Mouse (Mus musculus): ENCODE measurements around the gene Gmip. TPM values are rescaled to one million over a fixed set of nuclear protein-coding genes. Genes with fewer than 3 reads are reported as not detected.

The Gmip gene
- polyA plus RNA-seq, 1 experiment = 169 TPM

GRCm38 (mm10) chr8:69808864-69809403 is 455 bp downstream of the Gmip start:
- WGBS = under 1% methylated on average over 23 of the region's 23 CpGs
- Histone ChIP-seq H3K36me3 (ENCODE audit: control insufficient read depth, insufficient read depth, low read length) (peaks cover 53% of the 10 kb centered on the region), H3K4me3 (ENCODE audit: control insufficient read depth, insufficient read depth, low read length) (peak overlapping the region; percentile 86), H3K27ac (ENCODE audit: control insufficient read depth, insufficient read depth, low read length) (peak overlapping the region; percentile 78), H3K27me3 (ENCODE audit: control insufficient read depth, insufficient read depth, low read length) (no peaks in the 10 kb centered on the region), H3K4me1 (replicated peaks; ENCODE audit: control insufficient read depth, insufficient read depth, low read length) (peaks cover 11% of the 10 kb centered on the region)
- DNase-seq = peak; percentile 60
- TF ChIP-seq CTCF (IDR thresholded peaks at IDR 0.05; ENCODE audit: borderline replicate concordance, control insufficient read depth, extremely low read depth, insufficient read depth, low read length, poor library complexity) (0 out of 2 replicates have a peak, but pooled peaks have one; percentile 24), POLR2A (IDR thresholded peaks at IDR 0.05; ENCODE audit: control insufficient read depth, extremely low read depth, insufficient read depth, low read length, poor library complexity) (no peak)

DNA sequence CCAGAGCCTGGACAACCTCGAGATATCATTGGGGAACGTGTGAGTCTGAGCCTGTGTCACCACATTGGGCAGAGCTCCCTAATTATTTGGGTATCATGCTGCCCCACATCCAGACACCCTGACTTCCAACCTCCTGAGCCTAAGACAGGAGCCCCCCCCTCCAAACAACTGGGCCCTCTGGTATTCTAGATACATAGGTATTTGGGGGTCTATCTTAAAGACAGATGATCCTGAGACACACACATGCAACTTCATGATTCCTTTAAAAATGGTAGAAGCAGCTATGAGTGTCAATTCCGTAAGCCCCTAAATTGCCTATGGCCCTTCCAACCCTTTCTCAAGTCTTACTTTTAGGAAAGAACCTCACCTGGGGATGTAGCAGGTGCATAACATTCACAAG is 1.3 kb downstream of the Gmip start:
- no peak for TF ChIP-seq POLR2A (IDR thresholded peaks at IDR 0.05; ENCODE audit: control insufficient read depth, extremely low read depth, insufficient read depth, low read length, poor library complexity)
- TF ChIP-seq CTCF (IDR thresholded peaks at IDR 0.05; ENCODE audit: borderline replicate concordance, control insufficient read depth, extremely low read depth, insufficient read depth, low read length, poor library complexity) = no peak
- H3K27ac ChIP-seq (ENCODE audit: control insufficient read depth, insufficient read depth, low read length) = no peak overlapping the region
- H3K4me3 ChIP-seq (ENCODE audit: control insufficient read depth, insufficient read depth, low read length) = no peak overlapping the region
- peaks cover 11% of the 10 kb centered on the region for H3K4me1 ChIP-seq (replicated peaks; ENCODE audit: control insufficient read depth, insufficient read depth, low read length)
- 62% methylated on average over 3 of the region's 3 CpGs for WGBS
- DNase-seq = no peak
- peaks cover 54% of the 10 kb centered on the region for H3K36me3 ChIP-seq (ENCODE audit: control insufficient read depth, insufficient read depth, low read length)
- no peaks in the 10 kb centered on the region for H3K27me3 ChIP-seq (ENCODE audit: control insufficient read depth, insufficient read depth, low read length)

DNA sequence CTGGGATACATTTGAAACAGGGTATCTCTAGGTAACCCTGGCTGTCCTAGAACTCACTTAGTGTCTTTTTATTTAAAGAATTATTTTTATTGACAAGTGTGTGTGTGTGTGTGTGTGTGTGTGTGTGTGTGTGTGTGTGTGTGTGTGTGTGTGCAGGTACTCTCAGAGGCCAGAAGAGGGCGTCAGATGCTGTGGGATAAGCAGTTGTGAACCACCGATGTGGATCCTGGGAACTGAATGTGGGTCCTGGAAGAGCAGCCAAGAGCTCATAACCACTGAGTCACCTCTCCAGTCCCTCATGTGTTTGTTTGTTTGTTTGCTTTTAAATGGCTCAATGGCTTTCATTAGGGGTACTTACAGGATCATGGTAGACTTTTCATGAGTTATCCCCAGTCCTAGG is 6.4 kb downstream of the Gmip start:
- WGBS = 100% methylated on average over 2 of the region's 2 CpGs
- no peaks in the 10 kb centered on the region for H3K4me1 ChIP-seq (replicated peaks; ENCODE audit: control insufficient read depth, insufficient read depth, low read length)
- no peak overlapping the region for H3K27ac ChIP-seq (ENCODE audit: control insufficient read depth, insufficient read depth, low read length)

GRCm38 (mm10) chr8:69815396-69815795 is 6.9 kb downstream of the Gmip start:
- no peak for DNase-seq
- TF ChIP-seq CTCF (IDR thresholded peaks at IDR 0.05; ENCODE audit: borderline replicate concordance, control insufficient read depth, extremely low read depth, insufficient read depth, low read length, poor library complexity) (no peak), POLR2A (IDR thresholded peaks at IDR 0.05; ENCODE audit: control insufficient read depth, extremely low read depth, insufficient read depth, low read length, poor library complexity) (no peak)
- Histone ChIP-seq H3K4me1 (replicated peaks; ENCODE audit: control insufficient read depth, insufficient read depth, low read length) (no peaks in the 10 kb centered on the region), H3K4me3 (ENCODE audit: control insufficient read depth, insufficient read depth, low read length) (no peak overlapping the region), H3K36me3 (ENCODE audit: control insufficient read depth, insufficient read depth, low read length) (peaks cover 60% of the 10 kb centered on the region), H3K27ac (ENCODE audit: control insufficient read depth, insufficient read depth, low read length) (no peak overlapping the region), H3K27me3 (ENCODE audit: control insufficient read depth, insufficient read depth, low read length) (no peaks in the 10 kb centered on the region)
- WGBS = 99% methylated on average over 4 of the region's 4 CpGs

More for the DNA sequence above, 6.4 kb downstream of the Gmip start:
- Histone ChIP-seq H3K27me3 (ENCODE audit: control insufficient read depth, insufficient read depth, low read length) (no peaks in the 10 kb centered on the region), H3K36me3 (ENCODE audit: control insufficient read depth, insufficient read depth, low read length) (peaks cover 60% of the 10 kb centered on the region), H3K4me3 (ENCODE audit: control insufficient read depth, insufficient read depth, low read length) (no peak overlapping the region)
- DNase-seq = no peak
- TF ChIP-seq POLR2A (IDR thresholded peaks at IDR 0.05; ENCODE audit: control insufficient read depth, extremely low read depth, insufficient read depth, low read length, poor library complexity) (no peak), CTCF (IDR thresholded peaks at IDR 0.05; ENCODE audit: borderline replicate concordance, control insufficient read depth, extremely low read depth, insufficient read depth, low read length, poor library complexity) (no peak)

- no peak for TF ChIP-seq CTCF (IDR thresholded peaks at IDR 0.05; ENCODE audit: borderline replicate concordance, control insufficient read depth, extremely low read depth, insufficient read depth, low read length, poor library complexity)
- TF ChIP-seq POLR2A (IDR thresholded peaks at IDR 0.05; ENCODE audit: control insufficient read depth, extremely low read depth, insufficient read depth, low read length, poor library complexity) = no peak
- Histone ChIP-seq H3K4me1 (replicated peaks; ENCODE audit: control insufficient read depth, insufficient read depth, low read length) (peaks cover 14% of the 10 kb centered on the region), H3K4me3 (ENCODE audit: control insufficient read depth, insufficient read depth, low read length) (no peak overlapping the region), H3K27me3 (ENCODE audit: control insufficient read depth, insufficient read depth, low read length) (no peaks in the 10 kb centered on the region), H3K27ac (ENCODE audit: control insufficient read depth, insufficient read depth, low read length) (no peak overlapping the region), H3K36me3 (ENCODE audit: control insufficient read depth, insufficient read depth, low read length) (peaks cover 22% of the 10 kb centered on the region)
- 99% methylated on average over 9 of the region's 9 CpGs for WGBS
- DNase-seq = no peak
Observed at GRCm38 (mm10) chr8:69820466-69820865, 12.0 kb downstream of the Gmip start.

DNA sequence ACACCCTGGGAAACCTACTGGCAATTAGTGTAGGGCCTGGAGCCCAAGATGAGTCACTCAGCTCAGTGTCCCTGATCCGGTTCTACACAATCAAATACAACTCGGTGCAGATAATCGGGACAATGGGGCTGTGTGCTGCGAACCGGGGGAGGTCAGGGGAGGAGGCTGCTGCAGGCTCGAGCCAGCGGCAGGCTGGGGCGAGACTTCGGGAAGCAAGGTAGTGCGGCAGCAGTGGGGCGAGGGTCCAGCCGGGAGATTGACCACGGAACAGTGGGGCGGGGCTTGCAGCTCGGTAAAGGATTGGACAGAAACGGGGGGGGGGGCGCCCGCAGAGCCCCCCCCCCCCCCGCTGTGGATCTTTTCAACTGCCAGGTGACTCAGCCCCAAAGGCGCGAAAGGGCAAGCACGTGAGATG is 13.5 kb downstream of the Gmip start:
- TF ChIP-seq CTCF (IDR thresholded peaks at IDR 0.05; ENCODE audit: borderline replicate concordance, control insufficient read depth, extremely low read depth, insufficient read depth, low read length, poor library complexity) = no peak
- TF ChIP-seq POLR2A (IDR thresholded peaks at IDR 0.05; ENCODE audit: control insufficient read depth, extremely low read depth, insufficient read depth, low read length, poor library complexity) = no peak
- DNase-seq = no peak
- peak overlapping the region; percentile 40 for H3K4me3 ChIP-seq (ENCODE audit: control insufficient read depth, insufficient read depth, low read length)
- H3K27ac ChIP-seq (ENCODE audit: control insufficient read depth, insufficient read depth, low read length) = peak overlapping the region; percentile 34; the same call in 1 of the 2 replicates
- H3K4me1 ChIP-seq (replicated peaks; ENCODE audit: control insufficient read depth, insufficient read depth, low read length) = peaks cover 14% of the 10 kb centered on the region
- WGBS = 2% methylated on average over 19 of the region's 22 CpGs
- H3K27me3 ChIP-seq (ENCODE audit: control insufficient read depth, insufficient read depth, low read length) = no peaks in the 10 kb centered on the region
- H3K36me3 ChIP-seq (ENCODE audit: control insufficient read depth, insufficient read depth, low read length) = peaks cover 14% of the 10 kb centered on the region
